Mouse (Mus musculus): Measurements from ENCODE around the gene Fyn.

Fyn gene

GRCm38 (mm10) chr10:39527113-39527512 lies 158.5 kb downstream of the Fyn start:
- in situ Hi-C loops (cut with MboI; ENCODE audit: low sequenced_read_pairs): no loop called here

GRCm38 (mm10) chr10:39529179-39529578 lies 160.5 kb downstream of the Fyn start:
- in situ Hi-C loops (cut with MboI; ENCODE audit: low sequenced_read_pairs): no loop called here

GRCm38 (mm10) chr10:39532008-39532740 lies 163.5 kb downstream of the Fyn start:
- in situ Hi-C loops (cut with MboI; ENCODE audit: low sequenced_read_pairs): no loop called here

- in situ Hi-C loops (cut with MboI; ENCODE audit: low sequenced_read_pairs): no loop called here
Measured at GRCm38 (mm10) chr10:39532823-39533222, 164.2 kb downstream of the Fyn start.

- in situ Hi-C loops (cut with MboI; ENCODE audit: low sequenced_read_pairs): no loop called here
Measured at GRCm38 (mm10) chr10:39534324-39535026, 165.8 kb downstream of the Fyn start.

GRCm38 (mm10) chr10:39535347-39535746 lies 166.7 kb downstream of the Fyn start:
- in situ Hi-C loops (cut with MboI; ENCODE audit: low sequenced_read_pairs): no loop called here

GRCm38 (mm10) chr10:39536258-39536657 lies 167.6 kb downstream of the Fyn start:
- in situ Hi-C loops (cut with MboI; ENCODE audit: low sequenced_read_pairs): no loop called here

GRCm38 (mm10) chr10:39540012-39540647 lies 171.5 kb downstream of the Fyn start:
- in situ Hi-C loops (cut with MboI; ENCODE audit: low sequenced_read_pairs): no loop called here

GRCm38 (mm10) chr10:39540995-39541394 lies 172.3 kb downstream of the Fyn start:
- in situ Hi-C loops (cut with MboI; ENCODE audit: low sequenced_read_pairs): no loop called here

- in situ Hi-C loops (cut with MboI; ENCODE audit: low sequenced_read_pairs): no loop called here
Measured at GRCm38 (mm10) chr10:39541451-39541874, 172.8 kb downstream of the Fyn start.

- in situ Hi-C loops (cut with MboI; ENCODE audit: low sequenced_read_pairs): no loop called here
Measured at GRCm38 (mm10) chr10:39541951-39542521, 173.4 kb downstream of the Fyn start.

GRCm38 (mm10) chr10:39542535-39543257 lies 174.0 kb downstream of the Fyn start:
- in situ Hi-C loops (cut with MboI; ENCODE audit: low sequenced_read_pairs): no loop called here

GRCm38 (mm10) chr10:39543258-39543770 lies 174.7 kb downstream of the Fyn start:
- in situ Hi-C loops (cut with MboI; ENCODE audit: low sequenced_read_pairs): no loop called here

GRCm38 (mm10) chr10:39547369-39548074 lies 178.9 kb downstream of the Fyn start:
- in situ Hi-C loops (cut with MboI; ENCODE audit: low sequenced_read_pairs): no loop called here

- in situ Hi-C loops (cut with MboI; ENCODE audit: low sequenced_read_pairs): no loop called here
Measured at GRCm38 (mm10) chr10:39550791-39551190, 182.1 kb downstream of the Fyn start.

GRCm38 (mm10) chr10:39551637-39552185 lies 183.1 kb downstream of the Fyn start:
- in situ Hi-C loops (cut with MboI; ENCODE audit: low sequenced_read_pairs): no loop called here

- in situ Hi-C loops (cut with MboI; ENCODE audit: low sequenced_read_pairs): no loop called here
Measured at GRCm38 (mm10) chr10:39552351-39552814, 183.7 kb downstream of the Fyn start.

- in situ Hi-C loops (cut with MboI; ENCODE audit: low sequenced_read_pairs): no loop called here
Measured at GRCm38 (mm10) chr10:39552903-39553302, 184.2 kb downstream of the Fyn start.

GRCm38 (mm10) chr10:39555289-39555715 lies 186.6 kb downstream of the Fyn start:
- in situ Hi-C loops (cut with MboI; ENCODE audit: low sequenced_read_pairs): no loop called here
